Mouse (Mus musculus) small intestine, adult 2 months (tissue): ENCODE results near the gene Tnpo1.

Experiments used
- CTCF ChIP-seq: fragments of 200-500 bp; IDR thresholded peaks from 2 replicates; pipeline ENCODE4 v1.5.1; 2012; ENCODE audit warnings: low read depth, mild to moderate bottlenecking, control low read depth, inconsistent platforms, low read length, moderate library complexity, mixed read lengths; ENCODE audit not compliant: insufficient replicate concordance, insufficient read length; ENCODE audit errors: extremely low read depth
- POLR2A ChIP-seq: fragments of 200-500 bp; IDR thresholded peaks from 2 replicates; pipeline ENCODE4 v1.6.1; 2012; ENCODE audit warnings: low read depth, mild to moderate bottlenecking, control low read depth, inconsistent platforms, low read length, moderate library complexity

GRCm38 (mm10) chr13:98914010-98914843, 12.0 kb downstream of the Tnpo1 start:
- TF ChIP-seq CTCF (no peak), POLR2A (no peak)
